Mouse (Mus musculus): ENCODE results near the gene Bri3.

Gene Bri3

GRCm38 (mm10) chr5:144243901-144244487 is at the start of gene Bri3:
Gene Bri3 (plus strand): TSS chr5:144244437.
- DNase-seq = no peak

- DNase-seq = no peak
Observed at GRCm38 (mm10) chr5:144195567-144195966, 48.7 kb upstream of the Bri3 start.

- no peak for DNase-seq
Observed at GRCm38 (mm10) chr5:144200616-144201015, 43.6 kb upstream of the Bri3 start.

- no peak for DNase-seq
Observed at GRCm38 (mm10) chr5:144202430-144202829, 41.8 kb upstream of the Bri3 start.

- no peak for DNase-seq
Observed at GRCm38 (mm10) chr5:144203398-144203959, 40.8 kb upstream of the Bri3 start.

- no peak for DNase-seq
Observed at GRCm38 (mm10) chr5:144204303-144204702, 39.9 kb upstream of the Bri3 start.

GRCm38 (mm10) chr5:144204911-144205310 is 39.3 kb upstream of the Bri3 start:
- no peak for DNase-seq

GRCm38 (mm10) chr5:144206069-144206468 is 38.2 kb upstream of the Bri3 start:
- no peak for DNase-seq

- no peak for DNase-seq
Observed at GRCm38 (mm10) chr5:144207478-144207877, 36.8 kb upstream of the Bri3 start.

- DNase-seq = no peak
Observed at GRCm38 (mm10) chr5:144214453-144214852, 29.8 kb upstream of the Bri3 start.

GRCm38 (mm10) chr5:144215992-144216391 is 28.2 kb upstream of the Bri3 start:
- DNase-seq = no peak

GRCm38 (mm10) chr5:144218061-144218460 is 26.2 kb upstream of the Bri3 start:
- no peak for DNase-seq

GRCm38 (mm10) chr5:144219306-144219705 is 24.9 kb upstream of the Bri3 start:
- no peak for DNase-seq

- no peak for DNase-seq
Observed at GRCm38 (mm10) chr5:144219936-144220335, 24.3 kb upstream of the Bri3 start.

GRCm38 (mm10) chr5:144221305-144221704 is 22.9 kb upstream of the Bri3 start:
- no peak for DNase-seq

- DNase-seq = no peak
Observed at GRCm38 (mm10) chr5:144222811-144223502, 21.3 kb upstream of the Bri3 start.

GRCm38 (mm10) chr5:144223503-144223862 is 20.8 kb upstream of the Bri3 start, which contains the start of gene Tecpr1:
Gene Tecpr1 (minus strand): TSS chr5:144223615.
- DNase-seq = peak; percentile 97

- no peak for DNase-seq
Observed at GRCm38 (mm10) chr5:144223899-144224816, 20.1 kb upstream of the Bri3 start.

- no peak for DNase-seq
Observed at GRCm38 (mm10) chr5:144226220-144226619, 18.0 kb upstream of the Bri3 start.

- DNase-seq = no peak
Observed at GRCm38 (mm10) chr5:144230216-144230615, 14.0 kb upstream of the Bri3 start.

- no peak for DNase-seq
Observed at GRCm38 (mm10) chr5:144231410-144231809, 12.8 kb upstream of the Bri3 start.

- DNase-seq = no peak
Observed at GRCm38 (mm10) chr5:144232531-144232930, 11.7 kb upstream of the Bri3 start.

GRCm38 (mm10) chr5:144234222-144234621 is 10.0 kb upstream of the Bri3 start:
- DNase-seq = no peak

Data from right cerebral cortex, adult 18-20 months (tissue).